Mouse (Mus musculus) cerebellum, postnatal 14 days (tissue): ENCODE measurements at regions not wholly inside any gene's neighbourhood (a gene's known extent, or its start where the extent isn't known, plus 50 kb on each side); places are given as distances from the start of the nearest gene placed in this dataset.

Experiments used
- DNase-seq, 2 experiments: peaks; one replicate each; pipeline ENCODE4 v3.0.0; 2021; ENCODE audit warnings: mixed read lengths in 2 of 2

- DNase-seq: no peak
These were observed 352.8 kb upstream of the Arglu1 start for GRCm38 (mm10) chr8:9042835-9043792.

GRCm38 (mm10) chr8:9029156-9029555, 338.8 kb upstream of the Arglu1 start:
- no peak for DNase-seq

DNA sequence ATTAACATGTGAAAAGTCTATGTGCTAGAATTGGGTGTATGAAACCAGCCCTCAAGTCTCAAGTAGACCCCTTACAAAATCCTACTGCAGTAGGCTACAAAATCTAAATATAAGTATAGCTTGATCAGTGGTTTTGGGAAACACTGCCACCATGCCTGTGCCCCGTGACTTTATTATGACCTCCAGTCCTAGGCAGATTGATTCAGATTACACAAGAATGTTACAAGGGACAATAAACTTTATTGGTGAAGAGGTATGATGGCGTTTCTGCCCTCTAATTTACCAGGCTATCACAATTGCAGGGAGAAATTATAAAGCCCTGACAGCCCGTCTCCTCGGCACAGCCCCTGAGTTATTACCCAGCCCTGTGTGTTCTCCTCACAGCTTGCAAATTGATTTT, 337.4 kb upstream of the Arglu1 start:
- no peak for DNase-seq

DNA sequence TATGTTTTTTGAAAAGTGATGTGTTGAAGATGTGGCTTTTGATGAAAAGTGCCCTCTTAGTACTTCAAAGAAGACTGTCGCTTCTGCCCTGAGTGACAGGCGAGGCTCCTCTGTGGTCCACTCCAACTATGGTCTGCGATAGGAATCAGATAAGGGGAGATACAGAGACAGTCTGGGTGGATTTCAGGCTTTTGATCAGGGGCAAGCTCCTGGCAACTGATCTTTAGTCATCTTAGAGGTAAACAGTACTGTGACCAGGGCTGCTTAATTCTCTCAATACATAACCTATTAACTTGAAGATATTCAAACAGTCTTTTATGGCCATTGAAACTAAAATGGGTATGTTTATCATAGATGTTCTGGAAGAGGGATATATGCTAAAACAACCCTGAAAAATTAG, 335.6 kb upstream of the Arglu1 start:
- no peak for DNase-seq

GRCm38 (mm10) chr8:9025378-9025777, 335.1 kb upstream of the Arglu1 start:
- peak in 1 of 2 experiments; percentile 15 for DNase-seq

- no peak for DNase-seq
These were observed 330.4 kb upstream of the Arglu1 start for GRCm38 (mm10) chr8:9020744-9021143.

DNA sequence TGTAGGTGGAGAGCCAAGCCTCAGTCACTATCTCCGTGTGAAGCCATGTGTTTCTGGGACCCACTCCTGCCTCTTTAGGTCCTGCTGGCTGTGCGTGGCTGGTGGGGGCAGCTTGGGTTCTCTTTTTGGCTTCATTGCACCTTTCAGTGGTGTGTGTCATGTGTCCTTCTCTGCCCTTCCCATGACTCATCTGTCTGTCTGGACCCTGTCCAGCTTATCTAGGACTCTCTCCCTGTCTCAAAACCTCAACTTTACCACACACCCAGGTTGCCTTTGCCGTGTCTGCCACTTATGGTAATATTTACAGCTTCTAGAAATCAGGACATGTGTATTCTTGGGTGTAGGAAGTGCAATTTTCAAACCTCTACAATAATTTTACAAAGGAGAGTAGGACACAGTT, 329.9 kb upstream of the Arglu1 start:
- peak; percentile 9 to 15 for DNase-seq

GRCm38 (mm10) chr8:9011785-9012510, 321.6 kb upstream of the Arglu1 start:
- no peak for DNase-seq

GRCm38 (mm10) chr8:9008006-9008780, 317.9 kb upstream of the Arglu1 start:
- no peak for DNase-seq

GRCm38 (mm10) chr8:8999914-9000313, 309.6 kb upstream of the Arglu1 start:
- DNase-seq: no peak

GRCm38 (mm10) chr8:8997621-8998020, 307.3 kb upstream of the Arglu1 start:
- no peak for DNase-seq

- peak; percentile 19 to 22 for DNase-seq
These were observed 304.4 kb upstream of the Arglu1 start for GRCm38 (mm10) chr8:8994596-8995189.

- DNase-seq: no peak
These were observed 303.7 kb upstream of the Arglu1 start for GRCm38 (mm10) chr8:8994008-8994407.

DNA sequence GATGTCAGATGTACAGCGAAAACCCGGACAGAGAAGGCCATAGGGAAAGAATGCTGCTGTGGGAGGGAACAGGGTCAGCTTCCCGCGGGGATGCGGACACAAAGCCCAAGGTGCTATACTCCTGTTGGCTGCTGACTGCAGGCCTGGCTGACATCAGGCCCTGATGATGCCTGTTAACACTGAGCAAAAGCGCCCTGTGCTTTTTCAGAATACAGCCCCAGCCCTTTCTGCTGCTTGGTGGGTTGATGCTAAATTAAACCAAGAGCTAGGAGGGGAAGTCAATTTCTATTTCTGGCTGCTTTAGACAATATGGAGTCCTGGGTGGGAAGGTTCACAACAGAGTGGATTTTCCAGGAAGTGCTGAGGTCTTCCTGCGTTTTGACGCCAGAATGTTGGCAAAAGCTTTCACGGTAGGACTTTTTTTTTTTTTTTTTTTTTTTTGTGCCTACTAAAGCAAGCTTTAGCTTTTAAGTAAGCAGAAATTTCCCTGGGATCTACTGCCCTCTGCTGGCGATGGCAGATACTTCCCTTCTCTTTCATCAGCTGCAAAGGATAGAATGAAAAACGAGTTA, 302.2 kb upstream of the Arglu1 start:
- DNase-seq: peak; percentile 87 to 95

GRCm38 (mm10) chr8:8991026-8991425, 300.7 kb upstream of the Arglu1 start:
- no peak for DNase-seq

- no peak for DNase-seq
These were observed 295.7 kb upstream of the Arglu1 start for GRCm38 (mm10) chr8:8986068-8986467.

- no peak for DNase-seq
These were observed 295.1 kb upstream of the Arglu1 start for GRCm38 (mm10) chr8:8985395-8985794.

DNA sequence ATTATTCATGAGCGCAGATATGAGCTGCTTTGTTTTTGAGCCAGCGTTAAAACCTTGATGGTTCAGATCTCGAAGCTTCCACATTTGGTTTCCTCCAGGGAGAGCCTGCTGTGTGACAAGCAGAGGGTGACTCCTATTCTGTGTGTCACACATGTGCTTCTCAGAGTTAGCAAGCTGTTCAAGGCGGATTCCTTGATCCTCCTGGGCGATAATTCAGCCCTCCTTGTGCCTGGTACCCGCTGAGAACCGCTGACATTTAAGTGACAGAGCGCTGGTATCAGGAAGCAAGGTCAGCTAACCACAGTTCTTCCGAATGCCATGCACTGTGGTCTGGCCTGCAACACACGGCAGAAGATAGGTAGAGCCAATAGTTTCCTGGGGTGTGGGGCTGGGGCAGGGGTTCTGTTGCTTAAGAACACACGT, 294.5 kb upstream of the Arglu1 start:
- DNase-seq: no peak

DNA sequence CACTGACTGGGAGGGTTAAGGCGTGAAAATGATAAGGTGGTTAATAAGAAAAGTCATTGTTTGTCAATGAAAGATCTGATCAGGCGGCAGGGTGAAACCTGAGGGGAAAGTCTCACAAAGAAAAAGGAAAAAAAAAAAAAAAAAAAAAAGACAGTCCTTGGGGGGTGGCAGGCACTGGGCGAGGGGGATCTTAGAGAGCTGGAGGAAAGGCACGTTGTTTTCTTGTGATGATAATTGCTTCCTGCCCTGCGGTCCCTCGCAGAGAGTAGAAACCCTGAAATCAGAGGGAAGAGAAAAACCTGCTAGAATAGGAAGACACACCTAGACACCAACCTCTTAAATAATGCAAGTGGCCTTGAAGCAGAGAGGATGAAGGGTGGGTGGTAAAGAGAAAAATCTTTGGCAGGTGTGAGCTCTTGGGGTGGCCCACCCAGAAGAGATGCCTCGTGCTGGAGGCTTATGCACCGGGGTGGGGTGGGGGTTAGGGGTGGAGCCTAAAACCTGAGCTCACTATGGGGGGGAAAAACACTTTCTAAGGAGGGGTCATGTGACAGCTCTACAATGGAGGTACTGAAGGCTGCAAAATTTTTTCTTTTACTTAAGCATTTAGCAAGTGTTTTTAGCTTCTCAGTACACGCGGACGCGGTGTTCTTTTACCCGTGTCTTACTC, 294.0 kb upstream of the Arglu1 start:
- no peak for DNase-seq

DNA sequence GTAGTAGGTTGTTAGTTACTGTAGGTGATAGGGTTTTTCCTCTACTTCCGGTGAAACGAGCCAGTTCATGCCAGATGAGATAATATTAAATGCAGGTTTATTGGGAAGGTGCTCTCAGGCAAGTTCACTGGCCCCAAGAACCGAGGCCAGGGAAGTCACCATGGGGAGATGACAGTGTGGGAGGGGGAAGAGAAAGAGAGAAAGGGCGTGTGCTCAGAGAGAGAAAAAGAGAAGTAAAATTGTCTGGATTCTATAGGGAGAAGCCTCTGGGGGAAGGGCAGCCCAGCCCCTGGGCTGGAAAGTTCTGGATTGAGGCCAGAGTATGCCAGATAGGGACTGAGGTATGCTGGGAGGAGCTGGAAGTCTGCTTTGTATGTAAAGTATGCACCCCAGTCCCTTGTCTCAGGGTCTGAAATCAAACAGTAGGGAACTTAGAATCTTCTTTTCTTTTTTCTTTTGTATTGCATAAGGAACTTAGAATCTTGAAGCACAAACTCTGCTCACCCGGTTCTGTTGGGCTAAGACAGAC, 292.9 kb upstream of the Arglu1 start:
- DNase-seq: no peak

DNA sequence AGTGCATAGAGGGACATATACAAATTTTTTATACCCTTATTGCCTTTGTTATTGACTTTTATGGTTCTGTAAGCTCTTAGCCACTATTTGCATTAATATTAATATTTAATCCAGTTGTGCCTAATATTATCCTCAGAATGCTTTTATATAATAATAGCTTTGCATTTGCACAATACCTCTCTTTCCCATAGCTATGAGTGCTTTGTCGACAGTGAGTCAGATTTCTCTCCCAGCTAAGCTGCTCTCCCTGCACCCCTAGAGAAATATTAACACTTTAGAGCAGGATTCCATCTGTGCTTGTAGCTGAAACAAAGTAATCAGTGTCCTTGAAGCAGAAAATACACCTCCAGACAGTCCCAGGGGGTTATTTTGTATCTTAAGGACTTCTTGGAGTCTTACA, 288.6 kb upstream of the Arglu1 start:
- no peak for DNase-seq
